Mouse (Mus musculus) retina, postnatal 7 days (tissue): ENCODE measurements around the gene Lcor.

Experiments
- DNase-seq: peaks from one replicate; pipeline ENCODE4 v3.0.0-alpha.2; 2012; ENCODE audit warnings: low read depth, low spot score

Gene Lcor

GRCm38 (mm10) chr19:41560856-41561255 is 78.4 kb downstream of the Lcor start:
- no peak for DNase-seq

GRCm38 (mm10) chr19:41568791-41569190 is 86.4 kb downstream of the Lcor start:
- DNase-seq, result no peak

GRCm38 (mm10) chr19:41573700-41574099 is 91.3 kb downstream of the Lcor start:
- DNase-seq, result no peak

GRCm38 (mm10) chr19:41577576-41577975 is 95.1 kb downstream of the Lcor start:
- DNase-seq, result no peak

GRCm38 (mm10) chr19:41579311-41579920 is 97.0 kb downstream of the Lcor start:
- DNase-seq, result no peak

- DNase-seq, result no peak
Observed at GRCm38 (mm10) chr19:41581706-41582420, 99.4 kb downstream of the Lcor start, which contains the start of gene Gm340. Gene Gm340, plus strand, starts transcription at chr19:41582370.

- DNase-seq, result no peak
Observed at GRCm38 (mm10) chr19:41582918-41583514, 100.6 kb downstream of the Lcor start.

GRCm38 (mm10) chr19:41586752-41587151 is 104.3 kb downstream of the Lcor start:
- no peak for DNase-seq

- no peak for DNase-seq
Observed at GRCm38 (mm10) chr19:41587431-41588222, 105.2 kb downstream of the Lcor start.

- no peak for DNase-seq
Observed at GRCm38 (mm10) chr19:41589026-41589425, 106.6 kb downstream of the Lcor start.

GRCm38 (mm10) chr19:41589681-41590080 is 107.2 kb downstream of the Lcor start:
- DNase-seq, result no peak

GRCm38 (mm10) chr19:41591808-41592207 is 109.4 kb downstream of the Lcor start:
- no peak for DNase-seq

- no peak for DNase-seq
Observed at GRCm38 (mm10) chr19:41597170-41597894, 114.9 kb downstream of the Lcor start.

- DNase-seq, result no peak
Observed at GRCm38 (mm10) chr19:41600647-41601046, 118.2 kb downstream of the Lcor start.

- DNase-seq, result no peak
Observed at GRCm38 (mm10) chr19:41606208-41606987, 124.0 kb downstream of the Lcor start.

- no peak for DNase-seq
Observed at GRCm38 (mm10) chr19:41611683-41612082, 129.2 kb downstream of the Lcor start.
